Mouse (Mus musculus) adrenal gland, postnatal 14 days (tissue): ENCODE results near the gene Micall1. TPM values are rescaled to one million over a fixed set of nuclear protein-coding genes. Genes with fewer than 3 reads are reported as not detected.

ENCODE experiments used
- total RNA-seq: library from RNA; stranded (reverse); gene quantifications from 2 replicates; pipeline ENCODE4 v1.2.3, GENCODE M21; 2021

Gene Micall1
- total RNA-seq, 1 experiment from 2014 or later, result 34.3 TPM

Other genes starting within 250 kb of the Micall1 start
- gene Gga1, start 231.7 kb upstream of the Micall1 start, total RNA-seq, result 51.7 and 52.0 TPM in 2 replicates
- not detected in 2 replicates for gene Gm49510, start 209.2 kb upstream of the Micall1 start, total RNA-seq
- 6.6 and 15.2 TPM in 2 replicates for gene Sh3bp1, start 209.1 kb upstream of the Micall1 start, total RNA-seq
- gene Pdxp, start 195.0 kb upstream of the Micall1 start, total RNA-seq, result 4.4 and 6.2 TPM in 2 replicates
- gene Lgals1, start 182.2 kb upstream of the Micall1 start, total RNA-seq, result 554 and 561 TPM in 2 replicates
- 37.0 and 44.4 TPM in 2 replicates for gene Nol12, start 174.0 kb upstream of the Micall1 start, total RNA-seq
- gene Triobp, start 161.2 kb upstream of the Micall1 start, total RNA-seq, result 82.2 and 85.0 TPM in 2 replicates
- gene H1f0, start 80.4 kb upstream of the Micall1 start, total RNA-seq, result 162 and 178 TPM in 2 replicates
- gene Galr3, start 67.0 kb upstream of the Micall1 start, total RNA-seq, result 0.41 and 0.78 TPM in 2 replicates
- gene Ankrd54, start 46.0 kb upstream of the Micall1 start, total RNA-seq, result 23.3 and 24.1 TPM in 2 replicates
- 171 and 177 TPM in 2 replicates for gene Eif3l, start 33.7 kb upstream of the Micall1 start, total RNA-seq
- gene Polr2f, start 32.1 kb downstream of the Micall1 start, total RNA-seq, result 110 and 127 TPM in 2 replicates
- gene 1700088E04Rik, start 32.4 kb downstream of the Micall1 start, total RNA-seq, result 4.4 and 4.7 TPM in 2 replicates
- 2.3 and 3.3 TPM in 2 replicates for gene Sox10, start 56.3 kb downstream of the Micall1 start, total RNA-seq
- gene Pick1, start 120.3 kb downstream of the Micall1 start, total RNA-seq, result 18.6 and 22.9 TPM in 2 replicates
- gene Gm49486, start 120.5 kb downstream of the Micall1 start, total RNA-seq, result 0.22 TPM in 1 of 2 replicates, not detected in the other
- gene Slc16a8, start 145.9 kb downstream of the Micall1 start, total RNA-seq, result not detected in 2 replicates
- 0.30 TPM in 1 of 2 replicates, not detected in the other for gene Baiap2l2, start 176.6 kb downstream of the Micall1 start, total RNA-seq
- gene Pla2g6, start 219.5 kb downstream of the Micall1 start, total RNA-seq, result 22.1 and 26.0 TPM in 2 replicates
- 6.2 and 7.4 TPM in 2 replicates for gene Maff, start 237.7 kb downstream of the Micall1 start, total RNA-seq